ENCODE assay signal across 10 mouse cellular contexts in genomic region chr3:145951287-145952165, GRCm38 (mm10). TPM values are rescaled to one million over a fixed set of nuclear protein-coding genes. Genes with fewer than 3 reads are reported as not detected.
DNase-seq lines count a peak whose midpoint lies in the region; ATAC-seq lines count a peak whose summit lies in the region.
"Had no signal": no experiment of that assay in that cellular context is flagged by ENCODE, and none has a peak within 500 bp of the region (broad histone marks: within the 10 kb centered on the region; RNA-seq: fewer than 3 reads in every experiment).

No protein-coding gene starts in this region.

- H3K9ac ChIP-seq in kidney, embryonic 14.5 days (ENCODE audit: low read depth, low read length) = no peak overlapping the region
- H3K9ac ChIP-seq: embryonic facial prominence, embryonic 12.5 days had no signal

- no peak overlapping the region for H3K4me3 ChIP-seq in kidney, embryonic 14.5 days (ENCODE audit: low read length)
- H3K4me3 ChIP-seq: embryonic facial prominence, embryonic 12.5 days had no signal

- no peak overlapping the region for H3K27ac ChIP-seq in kidney, embryonic 14.5 days (ENCODE audit: low read depth, low read length)
- H3K27ac ChIP-seq: embryonic facial prominence, embryonic 12.5 days; midbrain, embryonic 10.5 days had no signal

- DNase-seq in 3134 (ENCODE audit: extremely low read depth, insufficient read length, low spot score) = peak; percentile 75
- peak; percentile 45 for DNase-seq in CD4-positive, CD25-positive, alpha-beta regulatory T cell, adult 2 months (ENCODE audit: low read depth, low spot score)
- DNase-seq in fibroblast of lung, adult 2 months (ENCODE audit: low read depth) = peak; percentile 21
- DNase-seq in heart, postnatal 4 days = peak; percentile 45
- DNase-seq in left cerebral cortex, adult 11 months (ENCODE audit: low spot score) = no peak
- DNase-seq in cerebellum, adult 11 months = no peak
- no peak for DNase-seq in urinary bladder, postnatal 14 days (ENCODE audit: low spot score)

- no peaks in the 10 kb centered on the region for H3K9me3 ChIP-seq in kidney, embryonic 14.5 days (ENCODE audit: control insufficient read depth, low read length)
- H3K9me3 ChIP-seq: midbrain, embryonic 10.5 days had no signal

- 72% methylated on average over 17 of the region's 17 CpGs for WGBS in kidney, embryonic 14.5 days

- no peak for ATAC-seq in kidney, embryonic 14.5 days (ENCODE audit: low FRiP score, low TSS enrichment)

- H3K4me2 ChIP-seq in kidney, embryonic 14.5 days (replicated peaks; ENCODE audit: low read depth, low read length) = no peak overlapping the region

- no peaks in the 10 kb centered on the region for H3K27me3 ChIP-seq in kidney, embryonic 14.5 days (ENCODE audit: control insufficient read depth, insufficient read depth, low read length)
- H3K27me3 ChIP-seq: embryonic facial prominence, embryonic 12.5 days had no signal

- H3K4me1 ChIP-seq in kidney, embryonic 14.5 days (ENCODE audit: control insufficient read depth, insufficient read depth, low read length) = peaks cover 2% of the 10 kb centered on the region; the same call in 1 of the 2 replicates

- H3K36me3 ChIP-seq in kidney, embryonic 14.5 days (ENCODE audit: control insufficient read depth, insufficient read depth, low read length) = no peaks in the 10 kb centered on the region
- H3K36me3 ChIP-seq: embryonic facial prominence, embryonic 12.5 days; midbrain, embryonic 10.5 days had no signal

RNA-seq across cellular contexts. Expression of gene 2410004B18Rik, which starts 13.7 kb away (rescaled TPM):
- total RNA-seq in heart, postnatal 4 days (2021) = 10 to 100 TPM; 24.8 to 25.5 TPM
- 55.7 and 63.5 TPM in 2 replicates for polyA plus RNA-seq in kidney, embryonic 14.5 days (2014; fragmentation: Nextera tagmentation; extraction: Ambion mirVana)

RNA-seq across cellular contexts. Expression of gene Bcl10, which starts 28.9 kb away (rescaled TPM):
- 10 to 100 TPM; 25.5 to 27.4 TPM for total RNA-seq in heart, postnatal 4 days (2021)
- polyA plus RNA-seq in kidney, embryonic 14.5 days (2014; fragmentation: Nextera tagmentation; extraction: Ambion mirVana) = 52.5 and 54.5 TPM in 2 replicates

RNA-seq across cellular contexts. Expression of gene Syde2, which starts 36.1 kb away (rescaled TPM):
- 10 to 100 TPM; 33.2 to 35.2 TPM for total RNA-seq in heart, postnatal 4 days (2021)
- polyA plus RNA-seq in kidney, embryonic 14.5 days (2014; fragmentation: Nextera tagmentation; extraction: Ambion mirVana) = 2.3 and 2.6 TPM in 2 replicates

Comparison
In these comparisons a context has a peak if more than half of its experiments do, and no peak if none do; other contexts are left out.
1. DNase-seq: peak in 3134 (single experiment), CD4-positive, CD25-positive, alpha-beta regulatory T cell, adult 2 months (single experiment), fibroblast of lung, adult 2 months (single experiment) and heart, postnatal 4 days (single experiment); none in left cerebral cortex, adult 11 months (single experiment), cerebellum, adult 11 months (single experiment) and urinary bladder, postnatal 14 days (single experiment).